Mouse (Mus musculus) cerebellum, adult 18-20 months (tissue): ENCODE results near the gene Peli3.
"Not testable (repeated sequence)": the region's sequence is repeated elsewhere in the genome, so short reads cannot be mapped to it uniquely, and the experiment has no call there.

Source experiments
- DNase-seq, 2 experiments: peaks; one replicate each; pipeline ENCODE4 v3.0.0; 2021

The Peli3 gene

GRCm38 (mm10) chr19:4942551-4943252 lies at the start of gene Peli3:
TSS of gene Peli3 (minus strand) at chr19:4943127.
- DNase-seq: peak; percentile 87 to 91

GRCm38 (mm10) chr19:4992371-4992770 lies 49.4 kb upstream of the Peli3 start:
- no peak for DNase-seq

- DNase-seq: peak; percentile 41 to 43
Measured at GRCm38 (mm10) chr19:4990716-4991115, 47.8 kb upstream of the Peli3 start.

GRCm38 (mm10) chr19:4990256-4990625 lies 47.3 kb upstream of the Peli3 start, which contains the start of gene Npas4:
TSS of gene Npas4 (minus strand) at chr19:4990316.
- no peak for DNase-seq

GRCm38 (mm10) chr19:4989434-4990255 lies 46.7 kb upstream of the Peli3 start:
- peak; percentile 81 to 87 for DNase-seq

GRCm38 (mm10) chr19:4989013-4989412 lies 46.1 kb upstream of the Peli3 start:
- peak; percentile 41 to 58 for DNase-seq

- DNase-seq: peak; percentile 76
Measured at GRCm38 (mm10) chr19:4981767-4982166, 38.8 kb upstream of the Peli3 start.

- DNase-seq: no peak
Measured at GRCm38 (mm10) chr19:4968236-4968635, 25.3 kb upstream of the Peli3 start.

- DNase-seq: peak; percentile 92 to 94
Measured at GRCm38 (mm10) chr19:4961928-4962601, 19.1 kb upstream of the Peli3 start, which contains the start of gene Mrpl11. TSS of gene Mrpl11 (plus strand) at chr19:4962147.

- not testable (repeated sequence) for DNase-seq
Measured at GRCm38 (mm10) chr19:4948641-4949040, 5.7 kb upstream of the Peli3 start.

- no peak for DNase-seq
Measured at GRCm38 (mm10) chr19:4945540-4945939, 2.6 kb upstream of the Peli3 start.

- DNase-seq: no peak
Measured at GRCm38 (mm10) chr19:4943253-4943588, 294 bp upstream of the Peli3 start.

- no peak for DNase-seq
Measured at GRCm38 (mm10) chr19:4937444-4938310, 5.2 kb downstream of the Peli3 start.

- DNase-seq: no peak
Measured at GRCm38 (mm10) chr19:4936896-4937295, 6.0 kb downstream of the Peli3 start.

- no peak for DNase-seq
Measured at GRCm38 (mm10) chr19:4928781-4929180, 14.1 kb downstream of the Peli3 start.

GRCm38 (mm10) chr19:4927904-4928531 lies 14.9 kb downstream of the Peli3 start, which contains the start of gene Dpp3:
TSS of gene Dpp3 (minus strand) at chr19:4928287.
- peak; percentile 95 to 99 for DNase-seq

GRCm38 (mm10) chr19:4925121-4925860 lies 17.6 kb downstream of the Peli3 start:
- no peak for DNase-seq

GRCm38 (mm10) chr19:4919652-4920051 lies 23.3 kb downstream of the Peli3 start:
- DNase-seq: no peak

GRCm38 (mm10) chr19:4916827-4917226 lies 26.1 kb downstream of the Peli3 start:
- DNase-seq: no peak

GRCm38 (mm10) chr19:4915924-4916603 lies 26.9 kb downstream of the Peli3 start:
- DNase-seq: no peak

GRCm38 (mm10) chr19:4909376-4909775 lies 33.6 kb downstream of the Peli3 start:
- DNase-seq: no peak
